Mouse (Mus musculus): Measurements from ENCODE around the gene Etv6. TPM values are rescaled to one million over a fixed set of nuclear protein-coding genes. Genes with fewer than 3 reads are reported as not detected.
A peak's percentile ranks its signal among the peaks of the same experiment; 100 is the strongest.

Gene Etv6
- polyA plus RNA-seq, 1 experiment = 20.9 TPM

DNA sequence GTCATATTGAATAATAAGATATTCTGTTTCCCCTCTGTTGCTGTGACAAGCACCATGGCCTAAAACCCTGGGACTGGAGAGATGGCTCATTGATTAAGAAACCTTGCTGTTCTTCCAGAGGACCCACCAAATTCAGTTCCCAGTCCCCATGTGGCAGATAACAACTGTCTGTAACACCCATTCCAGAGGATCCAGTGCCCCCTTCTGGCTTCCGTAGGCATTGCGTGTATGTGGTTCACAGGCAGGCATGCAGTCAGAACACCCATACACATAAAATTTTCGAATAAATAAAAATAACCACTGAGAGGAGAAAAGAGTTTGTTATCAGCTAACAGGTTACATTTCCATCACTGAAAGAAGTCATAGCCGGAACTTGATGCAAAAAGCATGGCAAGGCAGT is 205.5 kb downstream of the Etv6 start:
- 97% methylated on average over 4 of the region's 4 CpGs for WGBS
- TF ChIP-seq POLR2A (IDR thresholded peaks at IDR 0.05; ENCODE audit: borderline replicate concordance, extremely low read depth, low read depth, low read length) = no peak
- TF ChIP-seq CTCF (IDR thresholded peaks at IDR 0.05; ENCODE audit: insufficient read depth, low read length) = peak; percentile 53
- peaks cover 2% of the 10 kb centered on the region for H3K4me1 ChIP-seq (ENCODE audit: control insufficient read depth, insufficient read depth, low read length)
- no peak for DNase-seq
- no peak overlapping the region for H3K4me3 ChIP-seq (replicated peaks; ENCODE audit: extremely low read depth, low read depth, low read length)

DNA sequence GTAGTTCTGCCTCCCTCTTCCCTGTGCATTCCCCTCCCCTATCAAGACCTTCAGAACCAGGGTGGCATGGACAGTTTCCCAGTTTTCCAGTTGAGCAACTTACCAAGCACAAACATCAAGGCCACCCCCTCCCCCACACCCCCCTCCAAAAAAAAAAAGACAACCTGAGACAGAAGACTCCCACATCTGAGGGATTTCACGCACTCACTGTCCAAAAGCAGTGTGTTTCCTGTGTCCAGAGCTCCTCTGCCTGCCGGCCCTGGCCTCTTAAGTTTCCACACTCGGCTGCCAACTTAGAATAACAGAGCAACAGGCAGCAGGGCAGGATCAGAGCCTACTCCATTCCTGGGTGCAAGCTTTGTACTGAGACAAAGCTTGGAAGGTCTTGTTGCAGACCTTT is 207.6 kb downstream of the Etv6 start:
- 26% methylated on average over 3 of the region's 3 CpGs for WGBS
- DNase-seq = no peak
- Histone ChIP-seq H3K4me1 (ENCODE audit: control insufficient read depth, insufficient read depth, low read length) (peaks cover 2% of the 10 kb centered on the region), H3K4me3 (replicated peaks; ENCODE audit: extremely low read depth, low read depth, low read length) (no peak overlapping the region)
- TF ChIP-seq POLR2A (IDR thresholded peaks at IDR 0.05; ENCODE audit: borderline replicate concordance, extremely low read depth, low read depth, low read length) = no peak
- no peak for TF ChIP-seq CTCF (IDR thresholded peaks at IDR 0.05; ENCODE audit: insufficient read depth, low read length)

DNA sequence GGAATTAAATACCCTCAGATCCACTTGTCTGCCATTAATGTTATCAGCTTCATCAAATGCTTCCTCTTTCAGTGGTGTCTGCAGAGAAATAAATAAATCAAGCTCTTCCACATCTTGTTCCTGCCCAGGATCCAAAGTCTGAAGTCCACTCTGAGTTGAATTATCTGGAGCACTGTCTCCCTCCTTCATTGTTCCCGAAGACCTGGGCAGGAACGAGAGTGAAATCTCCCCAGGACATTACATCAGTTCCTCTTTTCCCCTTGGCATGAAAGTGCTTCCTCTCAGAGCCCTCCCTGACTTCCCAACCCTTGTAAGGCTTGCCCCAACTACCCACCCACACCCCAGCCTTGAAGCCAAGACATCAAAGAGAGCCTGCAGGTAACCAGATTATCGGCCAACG is 208.0 kb downstream of the Etv6 start:
- WGBS = 40% methylated on average over 4 of the region's 4 CpGs
- TF ChIP-seq CTCF (IDR thresholded peaks at IDR 0.05; ENCODE audit: insufficient read depth, low read length) (no peak), POLR2A (IDR thresholded peaks at IDR 0.05; ENCODE audit: borderline replicate concordance, extremely low read depth, low read depth, low read length) (no peak)
- Histone ChIP-seq H3K4me1 (ENCODE audit: control insufficient read depth, insufficient read depth, low read length) (peaks cover 2% of the 10 kb centered on the region), H3K4me3 (replicated peaks; ENCODE audit: extremely low read depth, low read depth, low read length) (no peak overlapping the region)
- DNase-seq = no peak

DNA sequence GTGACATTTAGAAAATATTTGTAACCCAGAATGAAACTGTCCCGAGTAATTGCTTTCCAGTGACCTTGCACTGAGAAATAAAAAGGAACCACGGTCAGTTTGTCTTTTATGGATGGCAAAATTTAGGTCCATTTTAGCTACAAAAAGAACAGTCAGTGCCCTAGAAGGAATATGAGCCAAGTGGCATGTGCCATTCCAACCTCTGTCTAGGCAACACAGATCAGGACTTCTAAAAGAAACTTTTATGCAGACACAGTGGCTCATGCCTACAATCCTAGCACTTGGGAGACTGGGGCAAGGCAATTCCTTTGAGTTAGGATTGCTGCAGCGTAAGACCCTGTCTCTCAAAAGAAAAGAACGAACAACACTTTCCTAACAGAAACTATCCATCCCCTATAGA is 208.6 kb downstream of the Etv6 start:
- peaks cover 2% of the 10 kb centered on the region for H3K4me1 ChIP-seq (ENCODE audit: control insufficient read depth, insufficient read depth, low read length)

DNA sequence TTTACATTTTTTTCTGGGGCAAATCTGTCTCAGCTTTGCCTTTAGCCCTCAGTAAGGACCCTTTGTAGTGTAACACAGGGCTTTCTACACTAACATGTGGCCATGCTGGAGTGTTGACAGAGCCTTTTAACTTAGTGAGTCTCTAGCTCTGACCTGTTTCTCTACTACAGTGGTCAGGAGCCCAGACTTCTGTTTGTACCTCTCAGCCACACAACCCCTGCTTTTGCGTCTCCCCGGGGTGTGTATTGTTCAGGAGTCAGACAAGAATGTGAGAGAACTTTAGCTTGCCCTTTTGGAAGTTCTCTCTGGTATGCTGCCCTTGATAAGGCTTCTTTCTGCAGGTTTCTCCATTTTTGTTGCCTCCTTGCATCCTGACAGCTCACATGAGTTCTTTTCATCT is 210.6 kb downstream of the Etv6 start:
- no peak for DNase-seq
- Histone ChIP-seq H3K4me1 (ENCODE audit: control insufficient read depth, insufficient read depth, low read length) (peaks cover 2% of the 10 kb centered on the region), H3K4me3 (replicated peaks; ENCODE audit: extremely low read depth, low read depth, low read length) (no peak overlapping the region)
- 55% methylated on average over 2 of the region's 2 CpGs for WGBS
- TF ChIP-seq CTCF (IDR thresholded peaks at IDR 0.05; ENCODE audit: insufficient read depth, low read length) (no peak), POLR2A (IDR thresholded peaks at IDR 0.05; ENCODE audit: borderline replicate concordance, extremely low read depth, low read depth, low read length) (no peak)

More for the DNA sequence above, 208.6 kb downstream of the Etv6 start:
- no peak overlapping the region for H3K4me3 ChIP-seq (replicated peaks; ENCODE audit: extremely low read depth, low read depth, low read length)
- TF ChIP-seq POLR2A (IDR thresholded peaks at IDR 0.05; ENCODE audit: borderline replicate concordance, extremely low read depth, low read depth, low read length) (no peak), CTCF (IDR thresholded peaks at IDR 0.05; ENCODE audit: insufficient read depth, low read length) (no peak)
- DNase-seq = no peak
- WGBS = 77% methylated on average over 4 of the region's 4 CpGs

DNA sequence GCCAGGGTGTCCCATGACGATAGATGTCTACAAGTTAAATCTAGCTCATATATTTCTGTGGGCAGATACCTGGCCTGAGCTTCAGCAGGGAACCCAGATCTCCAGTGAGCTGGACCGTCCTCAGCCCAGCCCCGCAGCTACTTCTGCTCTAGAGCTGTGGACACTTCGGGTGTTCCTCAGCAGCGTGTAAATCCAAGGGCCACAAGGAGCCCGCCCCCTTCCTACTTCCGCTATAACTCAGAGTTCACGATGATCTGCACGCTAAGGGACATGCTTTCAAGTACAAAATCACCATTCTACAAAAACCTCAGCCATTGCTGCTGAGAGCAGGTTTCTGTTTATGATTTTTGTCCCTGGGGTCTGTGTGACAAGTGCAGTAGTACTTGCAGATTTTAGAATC is 211.8 kb downstream of the Etv6 start:
- Histone ChIP-seq H3K4me3 (replicated peaks; ENCODE audit: extremely low read depth, low read depth, low read length) (no peak overlapping the region), H3K4me1 (ENCODE audit: control insufficient read depth, insufficient read depth, low read length) (peaks cover 2% of the 10 kb centered on the region)
- no peak for TF ChIP-seq CTCF (IDR thresholded peaks at IDR 0.05; ENCODE audit: insufficient read depth, low read length)
- TF ChIP-seq POLR2A (IDR thresholded peaks at IDR 0.05; ENCODE audit: borderline replicate concordance, extremely low read depth, low read depth, low read length) = no peak
- WGBS = 74% methylated on average over 9 of the region's 9 CpGs
- DNase-seq = no peak

DNA sequence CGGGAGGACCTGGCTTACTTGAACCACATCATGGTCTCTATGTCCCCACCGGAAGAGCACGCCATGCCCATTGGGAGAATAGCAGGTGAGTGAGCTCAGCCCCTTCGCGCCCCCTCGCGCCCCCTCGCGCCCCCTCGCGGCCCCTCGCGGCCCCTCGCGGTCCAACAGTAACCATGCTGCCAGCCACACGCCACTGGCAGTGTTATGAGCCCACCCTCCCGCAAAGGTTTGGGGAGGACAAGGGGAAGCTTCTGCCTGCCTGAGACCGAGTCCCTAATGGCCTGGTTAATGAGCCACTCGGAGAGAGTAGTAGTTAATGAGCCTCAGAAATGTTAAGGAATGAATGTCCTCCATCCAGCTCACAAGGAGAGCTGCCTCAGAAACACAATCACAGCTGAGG is 213.2 kb downstream of the Etv6 start:
- TF ChIP-seq CTCF (IDR thresholded peaks at IDR 0.05; ENCODE audit: insufficient read depth, low read length) = no peak
- TF ChIP-seq POLR2A (IDR thresholded peaks at IDR 0.05; ENCODE audit: borderline replicate concordance, extremely low read depth, low read depth, low read length) = no peak
- 94% methylated on average over 19 of the region's 19 CpGs for WGBS
- H3K4me3 ChIP-seq (replicated peaks; ENCODE audit: extremely low read depth, low read depth, low read length) = no peak overlapping the region
- no peak for DNase-seq
- H3K4me1 ChIP-seq (ENCODE audit: control insufficient read depth, insufficient read depth, low read length) = no peaks in the 10 kb centered on the region

DNA sequence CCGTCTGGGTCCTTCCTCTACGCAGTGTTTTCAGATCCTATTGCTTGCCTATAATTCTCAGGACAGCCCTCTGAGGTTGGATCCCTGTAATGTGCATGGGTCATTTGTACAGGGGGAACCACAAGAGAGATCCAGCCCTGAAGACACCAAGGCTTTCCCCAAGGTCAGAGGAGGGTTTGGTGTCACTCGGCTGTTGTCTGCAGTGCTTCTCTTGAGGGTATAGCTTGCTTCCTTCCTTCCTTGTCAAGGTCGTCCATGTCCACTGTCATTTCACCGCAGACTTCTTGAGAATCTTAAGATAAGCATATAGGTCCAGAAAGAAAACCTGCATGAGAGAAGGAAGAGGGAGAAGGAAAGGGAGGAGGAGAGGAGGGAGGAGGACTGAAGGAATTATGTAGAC is 215.3 kb downstream of the Etv6 start:
- no peak overlapping the region for H3K4me3 ChIP-seq (replicated peaks; ENCODE audit: extremely low read depth, low read depth, low read length)
- no peak for DNase-seq
- no peaks in the 10 kb centered on the region; the same call in 1 of the 2 replicates for H3K4me1 ChIP-seq (ENCODE audit: control insufficient read depth, insufficient read depth, low read length)
- no peak for TF ChIP-seq CTCF (IDR thresholded peaks at IDR 0.05; ENCODE audit: insufficient read depth, low read length)
- WGBS = 58% methylated on average over 5 of the region's 5 CpGs

DNA sequence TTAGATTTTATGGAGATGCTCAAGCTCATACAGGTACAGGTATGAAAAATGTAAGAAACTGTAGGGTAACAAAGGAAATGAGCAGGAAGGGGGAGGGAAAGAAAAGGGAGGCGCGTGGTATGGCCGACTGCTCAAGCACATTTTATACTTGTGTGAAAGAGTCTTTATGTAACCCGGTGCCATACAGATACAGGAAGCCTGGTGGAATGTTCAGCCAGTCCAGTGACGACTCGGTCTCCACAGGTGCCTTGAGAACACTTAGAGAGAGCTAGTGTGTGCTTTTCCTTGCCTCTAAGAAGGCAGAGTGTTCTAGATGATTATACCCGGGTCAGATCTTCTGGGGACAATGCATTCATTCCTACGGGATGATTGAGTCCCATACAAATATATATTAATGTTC is 215.9 kb downstream of the Etv6 start:
- TF ChIP-seq POLR2A (IDR thresholded peaks at IDR 0.05; ENCODE audit: borderline replicate concordance, extremely low read depth, low read depth, low read length) (no peak), CTCF (IDR thresholded peaks at IDR 0.05; ENCODE audit: insufficient read depth, low read length) (no peak)
- Histone ChIP-seq H3K4me1 (ENCODE audit: control insufficient read depth, insufficient read depth, low read length) (peaks cover 3% of the 10 kb centered on the region; the same call in 1 of the 2 replicates), H3K4me3 (replicated peaks; ENCODE audit: extremely low read depth, low read depth, low read length) (no peak overlapping the region)
- 72% methylated on average over 8 of the region's 8 CpGs for WGBS
- DNase-seq = no peak

DNA sequence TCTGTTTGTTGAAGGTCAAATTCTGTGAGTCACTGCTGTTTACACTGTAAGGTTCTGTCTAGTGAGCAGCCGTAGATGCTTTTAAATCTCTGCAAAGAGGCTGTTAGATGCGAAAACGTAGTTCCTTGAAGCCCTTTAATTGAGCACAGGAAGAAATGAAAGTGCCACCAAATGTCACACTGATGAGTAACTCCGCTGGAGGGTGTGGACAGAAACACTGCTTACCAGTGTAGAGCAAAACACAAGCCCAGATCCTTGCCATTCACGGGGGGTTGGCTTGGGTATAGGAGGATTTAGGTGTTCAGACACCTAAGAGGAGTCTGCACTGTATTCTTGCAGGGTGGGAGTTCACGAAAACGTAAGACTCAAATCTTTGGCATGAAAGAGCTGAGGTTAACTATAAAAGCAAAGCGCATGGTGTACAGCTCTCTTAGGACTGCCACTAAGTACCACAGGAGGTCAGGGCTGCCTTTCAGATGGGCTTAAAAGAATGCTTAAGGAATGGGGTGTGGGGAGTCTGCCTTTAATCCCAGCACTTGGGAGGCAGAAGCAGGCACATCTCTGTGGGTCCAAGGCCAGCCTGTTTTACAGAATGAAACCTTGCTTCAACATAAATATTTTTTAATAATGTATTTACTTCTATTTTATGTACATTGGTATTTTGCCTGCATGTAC is 216.7 kb downstream of the Etv6 start:
- WGBS = 83% methylated on average over 8 of the region's 8 CpGs
- H3K4me1 ChIP-seq (ENCODE audit: control insufficient read depth, insufficient read depth, low read length) = peaks cover 5% of the 10 kb centered on the region; the same call in 1 of the 2 replicates
- no peak for DNase-seq
- TF ChIP-seq CTCF (IDR thresholded peaks at IDR 0.05; ENCODE audit: insufficient read depth, low read length) (no peak), POLR2A (IDR thresholded peaks at IDR 0.05; ENCODE audit: borderline replicate concordance, extremely low read depth, low read depth, low read length) (no peak)
- no peak overlapping the region for H3K4me3 ChIP-seq (replicated peaks; ENCODE audit: extremely low read depth, low read depth, low read length)
